Mouse (Mus musculus): ENCODE measurements around the gene Fcgrt. TPM values are rescaled to one million over a fixed set of nuclear protein-coding genes. Genes with fewer than 3 reads are reported as not detected.
"Not testable (repeated sequence)": the region's sequence is repeated elsewhere in the genome, so short reads cannot be mapped to it uniquely, and the experiment has no call there.

Fcgrt gene
- total RNA-seq (2021) (100 to 1,000 TPM in 1 of 2 experiments, 10 to 100 TPM in 1; 84.8 to 154 TPM), polyA plus RNA-seq (2012; rRNA removed) (186 and 187 TPM in 2 replicates)
- long read RNA-seq, transcript Fcgrt-203 (7 exons, 1,602 nt): minor isoform, 18 of 125 reads
- long read RNA-seq, transcript Fcgrt-201 (7 exons, 1,770 nt): major isoform, 89 of 125 reads
- long read RNA-seq, partial matches to known transcripts: 9 of 125 reads
- long read RNA-seq, other reads (novel, unspliced or antisense): 7 of 125 reads

- DNase-seq: peak; percentile 95
These were observed at the start of gene Fcgrt for GRCm38 (mm10) chr7:45103652-45104180. Fcgrt (minus strand) TSS chr7:45103851.

- DNase-seq: not testable (repeated sequence)
These were observed 49.4 kb upstream of the Fcgrt start for GRCm38 (mm10) chr7:45153052-45153451.

GRCm38 (mm10) chr7:45151303-45151702 lies 47.7 kb upstream of the Fcgrt start:
- DNase-seq: no peak

- DNase-seq: no peak
These were observed 46.7 kb upstream of the Fcgrt start for GRCm38 (mm10) chr7:45150321-45150720.

GRCm38 (mm10) chr7:45149545-45149944 lies 45.9 kb upstream of the Fcgrt start:
- DNase-seq: no peak

DNA sequence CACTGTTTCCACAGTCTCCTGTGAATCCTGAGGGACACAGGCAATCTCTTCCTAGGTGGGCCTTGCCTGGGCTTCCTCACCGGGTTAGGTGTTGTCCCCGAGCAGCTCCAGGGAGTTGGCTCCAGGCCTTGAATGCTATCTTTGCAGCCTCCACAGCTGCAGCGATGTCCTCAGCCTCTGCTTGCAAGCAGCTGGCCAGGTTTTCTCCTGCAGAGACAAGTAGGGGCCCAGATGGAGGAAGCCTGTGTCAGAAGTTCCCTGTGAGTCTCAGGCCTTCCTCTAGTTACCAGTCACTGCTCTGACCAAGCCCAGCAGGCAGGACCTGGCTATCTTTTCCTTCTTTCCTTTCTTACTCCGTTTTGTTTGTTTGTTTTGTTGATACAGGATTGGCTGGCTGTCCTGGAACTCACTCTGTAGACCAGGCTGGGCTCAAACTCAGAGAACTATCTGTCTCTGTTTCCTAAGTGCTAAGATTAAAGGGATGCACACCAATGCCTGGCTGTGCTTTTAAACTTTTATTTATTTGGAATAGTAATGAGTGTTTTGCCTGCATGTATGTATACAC lies 45.0 kb upstream of the Fcgrt start:
- DNase-seq: no peak

DNA sequence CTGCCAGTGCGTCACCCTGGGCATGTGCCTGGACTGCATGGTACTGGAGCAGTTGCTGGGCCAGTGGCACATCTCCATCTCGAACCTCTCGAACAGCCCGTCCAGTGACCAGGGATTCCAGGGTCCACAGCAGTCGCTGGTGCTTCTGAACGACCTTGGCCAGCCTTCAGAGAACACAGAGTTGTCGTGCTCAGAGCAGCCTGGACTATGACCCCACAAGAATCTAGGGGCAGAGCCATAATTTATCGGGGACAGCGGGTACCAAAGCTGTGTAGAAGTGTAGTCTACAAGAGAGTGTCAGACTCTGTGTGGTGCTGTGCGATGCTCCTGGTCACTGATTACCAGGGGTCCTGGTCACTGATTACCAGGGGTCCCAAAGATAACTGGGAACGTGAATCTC lies 44.2 kb upstream of the Fcgrt start:
- DNase-seq: no peak

GRCm38 (mm10) chr7:45147267-45147666 lies 43.6 kb upstream of the Fcgrt start:
- DNase-seq: no peak

- DNase-seq: no peak
These were observed 41.8 kb upstream of the Fcgrt start for GRCm38 (mm10) chr7:45145460-45145859.

GRCm38 (mm10) chr7:45144368-45145174 lies 40.9 kb upstream of the Fcgrt start:
- DNase-seq: no peak

DNA sequence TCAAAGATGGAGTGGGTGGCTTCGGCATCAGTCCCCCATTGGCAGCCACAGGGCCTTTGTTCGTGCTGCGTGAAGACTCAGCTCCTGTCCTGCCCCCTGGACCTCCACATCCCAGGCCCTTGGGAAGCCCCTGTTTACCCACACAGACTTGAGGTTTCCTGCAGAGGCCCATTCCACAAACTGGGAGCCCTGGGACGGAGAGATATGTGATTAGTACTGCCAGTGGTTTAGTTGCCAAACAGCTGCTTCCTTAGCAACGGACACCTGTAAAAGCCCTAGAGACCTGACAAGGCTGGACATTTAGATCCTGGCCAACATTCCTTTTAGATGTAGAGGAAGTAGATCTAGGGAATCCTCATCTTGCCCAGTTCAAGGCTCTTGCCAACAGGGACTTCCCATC lies 38.3 kb upstream of the Fcgrt start:
- no peak for DNase-seq

GRCm38 (mm10) chr7:45141319-45141718 lies 37.7 kb upstream of the Fcgrt start:
- no peak for DNase-seq

- DNase-seq: peak; percentile 78
These were observed 36.5 kb upstream of the Fcgrt start for GRCm38 (mm10) chr7:45139904-45140723.

- DNase-seq: no peak
These were observed 34.8 kb upstream of the Fcgrt start for GRCm38 (mm10) chr7:45138403-45138802.

- DNase-seq: no peak
These were observed 33.7 kb upstream of the Fcgrt start for GRCm38 (mm10) chr7:45137171-45138006.

DNA sequence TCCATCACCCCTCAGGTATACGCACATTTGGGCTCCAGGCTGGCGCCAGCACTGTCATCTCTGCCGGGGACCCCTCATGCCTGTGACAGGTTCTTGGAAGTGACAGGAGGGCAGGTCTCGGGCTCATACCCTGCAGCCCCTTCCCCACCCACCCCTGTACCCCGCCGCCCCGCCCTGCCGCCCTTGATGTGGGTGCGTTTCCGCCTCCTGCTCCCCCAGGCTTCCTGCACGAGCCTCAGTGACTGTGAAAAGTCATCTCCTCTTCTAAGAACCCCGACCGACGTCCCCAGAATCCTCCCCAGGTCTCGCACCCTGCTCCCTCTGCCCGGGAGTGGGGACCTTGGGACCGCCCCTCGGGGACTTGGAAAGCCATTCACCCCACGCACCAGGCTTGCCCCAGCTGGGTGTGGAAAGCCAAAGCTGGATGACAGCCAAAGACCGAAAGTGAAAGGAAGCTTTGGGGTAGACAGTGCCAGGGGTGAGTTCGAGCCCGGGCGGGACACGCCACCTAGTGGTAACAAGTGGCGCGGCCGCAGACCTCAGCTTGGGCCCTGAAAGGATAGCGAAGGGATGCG lies 32.4 kb upstream of the Fcgrt start, which contains the start of the genes Gm45713 and Flt3l:
Gene Gm45713 (minus strand): TSS at position 239 of the 575 bp plus-strand sequence.
Gene Flt3l (minus strand): TSS at position 440 of the 575 bp plus-strand sequence.
- DNase-seq: peak; percentile 96

DNA sequence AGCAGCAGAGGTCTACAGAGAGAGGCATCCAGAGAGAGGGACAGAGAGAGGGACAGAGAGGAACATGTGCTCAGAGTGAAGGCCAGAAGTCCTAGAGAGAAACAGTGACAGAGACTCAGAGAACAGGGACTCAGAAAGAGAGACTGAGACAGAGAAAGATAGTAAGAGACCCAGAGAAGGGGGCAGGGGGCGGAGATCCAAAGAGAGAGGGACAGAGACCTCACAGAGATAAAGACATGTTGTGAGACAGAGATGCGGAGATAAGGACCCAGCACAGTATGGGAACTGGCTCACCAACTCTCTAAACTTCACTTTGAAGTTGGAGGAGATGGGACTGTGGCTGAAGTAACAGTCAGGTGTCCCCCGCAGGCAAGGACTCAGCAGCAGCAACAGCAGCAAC lies 31.7 kb upstream of the Fcgrt start:
- DNase-seq: no peak

GRCm38 (mm10) chr7:45134544-45135026 lies 30.9 kb upstream of the Fcgrt start:
- no peak for DNase-seq

GRCm38 (mm10) chr7:45133446-45134159 lies 30.0 kb upstream of the Fcgrt start:
- no peak for DNase-seq

- no peak for DNase-seq
These were observed 28.2 kb upstream of the Fcgrt start for GRCm38 (mm10) chr7:45131850-45132249.
